Mouse (Mus musculus): ENCODE results near the gene Itgb6.

The Itgb6 gene

DNA sequence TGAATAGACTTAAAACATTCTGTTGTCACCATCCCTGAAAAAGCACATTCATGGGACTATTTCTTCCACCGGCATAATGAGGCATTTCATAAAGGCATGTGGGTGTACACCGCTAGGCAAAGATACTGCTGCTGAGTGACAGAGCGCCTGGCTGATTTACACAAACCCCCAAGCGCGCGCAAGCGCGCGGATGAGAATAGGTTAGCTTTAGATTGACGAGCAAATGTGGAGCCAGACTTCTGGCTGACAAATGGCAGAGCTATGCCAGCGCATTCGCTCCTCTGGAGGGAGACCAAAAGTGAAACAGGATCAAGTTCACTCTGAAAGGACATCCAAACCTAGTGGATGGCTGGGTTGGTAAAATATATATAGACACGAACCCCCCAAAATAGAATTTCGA is at the start of gene Itgb6:
Gene Itgb6 (minus strand): TSS at position 130 of the 400 bp plus-strand sequence.
- in situ Hi-C loops (cut with MboI, MseI), result no loop called here

DNA sequence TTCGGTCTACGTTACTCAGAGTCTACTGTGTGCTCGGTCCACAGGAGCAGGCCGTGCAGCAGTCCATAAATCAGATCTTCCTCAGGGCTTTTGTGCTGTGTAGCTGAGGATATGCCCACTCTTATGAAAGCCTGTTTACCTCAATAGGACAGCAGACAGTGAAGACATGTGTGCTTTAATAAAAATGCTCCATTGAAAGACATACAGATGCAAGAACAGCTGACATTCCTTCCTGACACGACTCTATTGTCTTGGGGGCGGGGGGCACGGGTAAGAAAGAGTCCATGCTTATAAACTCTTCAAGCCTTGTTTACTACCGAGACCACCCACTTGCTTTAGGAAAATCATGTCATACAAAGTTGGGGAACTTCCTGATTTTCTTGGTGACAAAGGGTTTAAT is 44.0 kb upstream of the Itgb6 start:
- in situ Hi-C loops (cut with MboI, MseI), result no loop called here

- in situ Hi-C loops (cut with MboI, MseI), result no loop called here
Observed at GRCm38 (mm10) chr2:60756218-60756617, 33.8 kb upstream of the Itgb6 start.

- in situ Hi-C loops (cut with MboI, MseI), result no loop called here
Observed at GRCm38 (mm10) chr2:60755101-60755500, 32.7 kb upstream of the Itgb6 start.

DNA sequence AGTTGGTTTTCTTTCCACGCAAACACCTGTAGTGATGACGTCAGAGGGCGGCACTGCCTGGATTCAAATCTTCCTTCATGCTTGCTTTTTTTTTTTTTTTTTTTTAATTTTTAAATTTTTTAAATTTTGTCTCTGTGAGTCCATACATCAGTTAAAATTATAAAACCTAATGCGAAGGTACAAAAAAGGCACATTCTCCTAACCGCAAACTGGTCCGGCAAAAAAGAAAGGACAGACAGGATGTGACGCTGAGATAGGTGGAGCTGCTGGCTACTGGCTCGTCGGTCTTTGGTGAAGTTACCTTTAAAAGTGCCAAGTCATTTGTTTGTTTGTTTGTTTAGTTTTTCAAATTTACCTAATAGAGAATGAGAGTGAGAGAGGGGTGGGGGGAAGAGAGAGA is 28.8 kb upstream of the Itgb6 start:
- in situ Hi-C loops (cut with MboI, MseI), result no loop called here

DNA sequence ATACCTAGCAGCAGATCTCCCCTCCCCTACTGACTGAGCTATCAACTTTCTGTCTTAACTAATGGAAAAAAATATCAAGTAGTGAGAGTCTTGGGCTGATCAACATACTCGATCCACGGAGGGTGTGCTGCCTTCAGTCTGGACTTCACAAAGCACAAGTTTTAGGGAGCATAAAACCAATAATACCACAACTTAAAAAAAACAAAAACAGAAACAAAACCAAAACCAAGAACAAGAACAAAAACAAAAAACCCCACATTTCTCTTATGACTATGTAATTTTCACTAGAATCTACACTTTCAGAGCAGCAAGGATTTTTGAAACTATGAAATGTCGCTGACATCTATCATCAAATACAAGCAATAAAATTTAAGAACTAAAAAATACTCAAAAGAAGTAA is 28.1 kb upstream of the Itgb6 start:
- in situ Hi-C loops (cut with MboI, MseI), result no loop called here

DNA sequence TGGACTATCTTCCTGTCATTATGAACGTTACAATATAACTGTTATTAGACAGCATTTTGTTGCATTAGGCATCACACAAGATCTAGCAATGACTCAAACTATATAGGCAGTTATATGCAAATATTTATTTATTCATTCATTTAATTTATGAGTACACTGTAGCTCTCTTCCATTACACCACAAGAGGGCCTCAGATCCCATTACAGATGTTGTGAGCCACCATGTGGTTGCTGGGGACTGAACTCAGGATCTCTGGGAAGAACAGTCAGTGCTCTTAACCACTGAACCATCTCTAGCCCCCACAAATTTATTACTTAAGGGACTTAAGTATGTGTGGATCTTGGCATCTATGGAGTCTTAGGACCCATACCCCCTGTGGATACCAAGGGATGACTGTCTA is 26.1 kb upstream of the Itgb6 start:
- in situ Hi-C loops (cut with MboI, MseI), result no loop called here

- in situ Hi-C loops (cut with MboI, MseI), result no loop called here
Observed at GRCm38 (mm10) chr2:60747590-60747989, 25.1 kb upstream of the Itgb6 start.

GRCm38 (mm10) chr2:60744674-60745073 is 22.2 kb upstream of the Itgb6 start:
- in situ Hi-C loops (cut with MboI, MseI), result no loop called here

- in situ Hi-C loops (cut with MboI, MseI), result loop anchor here (5.0 kb wide), 1 partner anchor 733 kb away; no protein-coding TSS in a partner anchor
Observed at GRCm38 (mm10) chr2:60739389-60740137, 17.1 kb upstream of the Itgb6 start.

DNA sequence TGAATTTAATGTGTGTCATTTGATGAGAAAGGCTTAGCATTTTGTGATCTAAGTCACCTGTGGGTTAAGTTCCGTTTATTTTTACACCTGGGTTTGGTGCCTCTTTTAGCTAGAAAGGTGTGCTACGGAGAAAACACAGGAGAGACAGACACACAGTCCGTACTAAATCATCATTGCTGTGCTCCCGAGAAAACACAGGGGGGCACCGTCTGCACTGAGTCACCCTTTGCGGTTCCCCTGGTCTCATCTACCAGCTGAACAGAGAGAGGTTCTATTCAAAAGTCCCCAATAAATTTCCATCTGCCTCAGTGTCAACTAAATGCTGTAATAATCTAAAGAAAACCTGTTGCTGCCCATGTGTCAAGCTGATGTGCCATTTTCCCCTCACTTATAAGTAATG is 8.5 kb upstream of the Itgb6 start:
- in situ Hi-C loops (cut with MboI, MseI), result no loop called here

GRCm38 (mm10) chr2:60730024-60730423 is 7.6 kb upstream of the Itgb6 start:
- in situ Hi-C loops (cut with MboI, MseI), result no loop called here

DNA sequence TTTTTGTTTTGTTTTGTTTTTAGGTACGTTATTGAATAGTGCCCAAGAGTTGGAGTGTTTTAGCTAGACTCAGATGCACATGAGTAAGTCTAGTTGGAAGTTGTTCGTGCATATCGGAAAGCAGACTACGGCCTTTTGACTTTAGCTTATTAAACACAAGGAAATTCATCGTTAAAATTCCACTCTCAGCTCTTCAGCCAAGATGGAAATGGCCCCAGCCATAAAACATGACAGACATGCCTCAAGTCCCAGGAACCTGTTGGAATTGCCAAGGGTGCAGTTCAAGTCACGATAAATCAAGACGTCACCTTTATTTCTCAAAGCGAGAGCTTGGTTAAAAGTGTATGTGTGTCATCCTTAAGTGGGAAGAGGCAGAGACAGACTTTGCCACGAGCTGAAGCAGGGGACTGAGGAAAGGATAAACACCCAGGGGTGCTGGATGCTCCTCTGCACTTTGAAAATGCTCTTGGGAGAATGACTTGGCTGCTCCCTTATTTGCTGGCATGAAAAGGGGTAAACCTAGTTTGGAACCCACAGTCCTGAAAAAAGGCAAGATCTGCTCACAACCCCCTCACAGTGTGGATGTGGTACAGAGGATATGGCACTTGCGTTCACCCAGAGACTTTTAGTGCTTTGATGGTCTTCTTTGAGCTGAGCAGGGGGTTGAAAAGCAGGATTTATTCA is 6.6 kb upstream of the Itgb6 start:
- in situ Hi-C loops (cut with MboI, MseI), result no loop called here

DNA sequence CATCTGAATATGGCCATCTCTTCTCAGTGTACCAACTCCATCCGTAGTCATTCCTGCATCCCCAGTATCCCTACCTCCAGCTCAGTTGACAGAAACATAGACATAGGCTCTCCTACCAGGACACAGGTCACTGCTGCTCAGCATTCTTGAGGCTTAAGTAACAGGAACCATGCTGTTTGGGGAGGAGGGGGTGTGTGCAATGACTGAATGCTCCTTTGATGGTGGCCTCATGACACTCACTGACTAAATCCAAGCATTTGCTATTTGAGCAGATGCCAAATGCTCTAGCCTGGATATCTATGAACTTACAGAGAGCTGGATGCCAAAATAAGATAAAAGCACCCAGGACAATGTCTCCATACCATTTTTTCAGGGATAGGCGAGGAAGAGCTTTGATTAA is 2.2 kb upstream of the Itgb6 start:
- in situ Hi-C loops (cut with MboI, MseI), result no loop called here

DNA sequence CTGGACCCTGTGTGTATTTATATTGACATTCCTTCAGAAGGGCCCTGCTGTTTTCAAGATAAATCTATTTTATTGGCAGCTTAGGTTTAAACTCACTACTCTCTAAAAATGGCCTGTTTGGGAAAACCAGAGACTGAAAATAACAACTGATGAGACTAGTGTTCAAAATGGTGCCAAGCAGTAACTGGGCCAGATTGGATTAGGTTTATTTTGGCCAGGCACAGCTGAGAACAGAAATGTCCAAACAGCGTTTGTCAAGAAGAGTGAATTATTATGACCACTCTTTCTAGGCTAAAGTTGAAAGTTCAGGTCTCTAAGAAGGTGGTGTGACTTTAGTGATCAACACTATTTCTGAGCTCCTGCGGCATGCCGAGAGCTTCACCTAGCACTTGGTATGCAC is 524 bp upstream of the Itgb6 start:
- in situ Hi-C loops (cut with MboI, MseI), result no loop called here

GRCm38 (mm10) chr2:60720906-60721305 is 1.5 kb downstream of the Itgb6 start:
- in situ Hi-C loops (cut with MboI, MseI), result no loop called here

DNA sequence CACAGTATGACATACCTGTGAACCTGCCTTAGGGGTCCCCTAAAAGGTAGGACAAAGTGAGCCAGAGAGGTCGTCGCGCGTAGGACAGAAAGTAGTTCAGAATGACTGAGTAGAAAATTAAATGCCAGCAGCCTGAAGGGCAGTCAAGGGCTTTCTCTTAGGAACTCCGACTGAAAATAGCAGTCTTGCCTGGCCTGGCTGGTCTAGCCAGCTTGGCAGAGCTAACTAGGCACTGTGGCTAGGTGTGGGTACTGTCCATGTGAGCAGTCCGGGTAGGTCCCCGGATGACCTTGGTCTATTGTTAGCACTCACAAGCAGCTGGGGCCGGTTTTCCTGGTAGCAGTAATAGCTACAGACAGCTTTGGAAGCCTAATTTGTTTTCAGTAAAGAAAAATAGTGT is 2.2 kb downstream of the Itgb6 start:
- in situ Hi-C loops (cut with MboI, MseI), result no loop called here

DNA sequence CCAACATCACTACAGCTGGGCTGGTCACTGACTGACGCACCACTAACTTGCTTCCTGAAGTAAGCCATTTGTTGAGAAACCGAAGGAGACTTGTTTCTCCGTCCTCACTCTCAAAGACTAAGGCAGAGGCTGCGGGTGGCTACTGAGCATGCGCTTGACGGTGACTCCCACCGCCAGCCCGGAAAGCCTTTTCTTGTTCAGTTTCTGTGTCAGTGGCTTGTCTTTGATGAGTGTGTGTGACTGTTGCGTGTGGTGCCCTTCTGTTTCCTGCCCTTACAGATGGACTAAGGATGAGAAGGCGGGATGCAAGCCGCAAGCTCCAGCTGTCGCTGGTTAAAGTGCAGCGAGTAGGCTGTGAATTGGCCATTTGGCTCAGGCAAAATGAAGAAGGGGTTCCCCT is 5.1 kb downstream of the Itgb6 start:
- in situ Hi-C loops (cut with MboI, MseI), result no loop called here

GRCm38 (mm10) chr2:60716549-60716948 is 5.9 kb downstream of the Itgb6 start:
- in situ Hi-C loops (cut with MboI, MseI), result no loop called here

DNA sequence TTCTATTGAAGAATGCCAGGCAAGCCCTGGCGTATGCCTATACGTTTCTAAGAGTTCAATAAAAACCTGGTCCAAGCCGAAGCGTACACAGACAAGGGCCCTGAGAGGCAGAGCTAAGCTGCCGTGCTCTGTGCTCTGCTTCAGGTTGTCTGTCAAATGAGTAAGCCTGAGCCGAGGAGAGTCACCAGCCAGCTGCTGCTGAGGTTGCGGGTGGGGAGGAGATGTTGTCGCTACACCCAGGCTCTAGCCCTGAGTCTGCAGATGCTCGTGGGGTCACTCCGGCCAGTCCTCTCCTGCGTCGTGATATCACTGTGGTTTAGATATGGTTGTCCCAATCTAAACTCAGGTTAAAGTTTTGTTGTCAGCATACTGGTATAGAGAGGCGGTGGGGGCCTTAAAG is 6.7 kb downstream of the Itgb6 start:
- in situ Hi-C loops (cut with MboI, MseI), result no loop called here

- in situ Hi-C loops (cut with MboI, MseI), result no loop called here
Observed at GRCm38 (mm10) chr2:60714971-60715502, 7.4 kb downstream of the Itgb6 start.

DNA sequence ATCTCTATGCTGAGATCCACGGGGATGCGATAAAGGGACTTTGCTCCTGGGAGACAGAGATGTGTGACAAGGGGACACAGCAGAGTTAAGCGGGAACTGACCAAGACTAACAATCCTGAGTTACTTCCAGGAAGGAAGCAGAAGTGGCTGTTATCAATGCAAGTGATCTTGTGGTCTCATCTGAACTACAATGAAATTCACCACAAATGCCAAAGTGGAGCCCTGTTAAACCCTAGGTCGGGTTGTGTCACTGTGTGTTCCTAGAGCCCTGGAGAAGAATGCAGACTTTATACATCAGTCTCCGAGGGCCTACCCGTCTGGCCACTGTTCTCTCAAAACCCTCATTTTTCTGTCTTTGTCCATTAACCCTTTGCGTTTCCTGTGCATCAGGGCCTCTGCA is 8.0 kb downstream of the Itgb6 start:
- in situ Hi-C loops (cut with MboI, MseI), result no loop called here

- in situ Hi-C loops (cut with MboI, MseI), result no loop called here
Observed at GRCm38 (mm10) chr2:60713857-60714256, 8.6 kb downstream of the Itgb6 start.

Data from T-helper 2 cell (primary cell).